Mouse (Mus musculus): ENCODE measurements around the gene Flrt2. TPM values are rescaled to one million over a fixed set of nuclear protein-coding genes. Genes with fewer than 3 reads are reported as not detected.

Flrt2 gene
- polyA plus RNA-seq (2017; shearing (Covaris generic)) = 0.24 TPM

GRCm38 (mm10) chr12:95691961-95692767 is at the start of gene Flrt2:
TSS of gene Flrt2 (plus strand) at chr12:95692226.

